Mouse (Mus musculus): ENCODE measurements around the gene Tas2r106. TPM values are rescaled to one million over a fixed set of nuclear protein-coding genes. Genes with fewer than 3 reads are reported as not detected.

The Tas2r106 gene
- not detected for polyA plus RNA-seq (2014; fragmentation: Illumina TruSeq; extraction: RNeasy Lipid Tissue Mini Kit (QIAGEN cat#74804); ENCODE audit: low read depth, low replicate concordance)

DNA sequence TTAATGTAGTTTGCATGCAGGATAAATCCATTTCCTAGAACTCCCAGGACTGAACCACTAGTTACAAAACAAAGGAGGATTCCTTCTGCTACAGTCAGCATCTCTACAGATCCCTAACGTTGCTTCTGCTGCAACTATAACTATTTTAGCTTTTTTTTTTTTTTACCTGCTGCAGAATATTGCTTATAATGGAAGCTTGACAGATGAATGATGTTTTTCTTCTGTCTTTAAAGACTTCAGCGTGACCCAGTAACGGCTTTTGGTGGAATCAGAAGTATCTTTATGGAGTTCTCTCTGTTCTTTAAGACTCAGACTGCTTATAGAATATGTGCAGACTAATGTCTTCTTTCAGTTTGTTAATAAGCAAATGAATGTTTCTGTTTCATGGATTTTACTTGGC, at the start of gene Tas2r106:
Tas2r106 (minus strand) TSS at position 101 of the 400 bp plus-strand sequence.

DNA sequence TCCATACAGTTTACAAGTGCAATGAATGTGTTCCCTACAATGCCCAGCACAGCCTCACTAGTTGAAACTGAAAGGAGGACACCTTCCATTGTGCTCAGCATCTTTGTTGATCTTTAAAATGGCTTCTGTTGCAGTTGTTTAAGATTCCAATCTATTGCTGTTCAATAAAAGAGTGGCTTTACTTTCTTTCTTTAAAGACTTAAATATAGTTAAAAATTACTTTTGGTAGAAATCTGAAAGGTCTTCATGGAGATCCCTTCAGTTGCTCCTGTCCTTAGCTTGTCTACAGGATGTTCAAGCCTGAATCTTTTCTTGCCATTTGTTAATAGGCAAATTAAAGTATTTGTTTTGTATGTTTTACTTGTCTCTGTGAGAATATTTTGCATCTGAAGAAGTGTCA, 11.3 kb upstream of the Tas2r106 start, which contains the start of gene Tas2r114:
Tas2r114 (minus strand) TSS at position 101 of the 400 bp plus-strand sequence.

DNA sequence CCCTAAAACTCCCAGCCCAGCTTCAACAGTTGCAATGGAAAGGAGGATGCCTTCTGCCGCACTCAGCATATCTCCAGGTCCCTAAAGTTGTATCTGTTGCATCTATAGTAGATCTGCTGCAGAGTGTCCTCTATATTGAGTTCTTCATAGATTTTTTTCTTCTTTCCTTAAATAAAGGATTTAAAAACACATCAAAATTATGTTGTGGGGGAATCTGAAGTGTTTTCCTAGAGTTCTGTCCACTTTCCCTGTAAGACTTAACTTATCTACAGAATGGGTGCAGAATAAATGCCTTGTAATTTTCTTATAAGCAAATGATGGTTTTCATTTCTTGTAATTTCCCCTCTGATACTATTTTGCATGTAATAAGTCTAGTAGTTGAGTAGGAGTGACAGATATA, 8.7 kb upstream of the Tas2r106 start, which contains the start of gene Tas2r105:
Tas2r105 (minus strand) TSS at position 101 of the 400 bp plus-strand sequence.

DNA sequence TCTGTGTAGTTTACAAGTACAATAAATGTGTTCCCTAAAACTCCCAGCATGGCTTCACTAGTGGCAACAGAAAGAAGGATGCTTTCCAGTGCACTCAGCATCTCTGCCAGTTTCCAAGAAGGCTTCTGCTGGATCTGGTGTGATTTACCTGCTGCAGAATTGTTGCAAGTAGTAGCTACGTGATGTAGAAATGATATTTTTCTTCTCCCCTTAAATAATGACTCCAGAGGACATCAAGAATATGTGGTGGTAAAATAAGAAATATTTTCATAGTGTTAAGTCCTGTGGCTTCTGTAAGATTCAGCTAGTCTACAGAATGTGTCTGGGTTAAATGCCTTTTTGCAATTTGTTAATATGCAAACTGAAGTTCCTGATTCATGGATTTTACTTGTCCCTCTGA, 7.0 kb upstream of the Tas2r106 start, which contains the start of gene Tas2r104:
Tas2r104 (minus strand) TSS at position 101 of the 400 bp plus-strand sequence.

DNA sequence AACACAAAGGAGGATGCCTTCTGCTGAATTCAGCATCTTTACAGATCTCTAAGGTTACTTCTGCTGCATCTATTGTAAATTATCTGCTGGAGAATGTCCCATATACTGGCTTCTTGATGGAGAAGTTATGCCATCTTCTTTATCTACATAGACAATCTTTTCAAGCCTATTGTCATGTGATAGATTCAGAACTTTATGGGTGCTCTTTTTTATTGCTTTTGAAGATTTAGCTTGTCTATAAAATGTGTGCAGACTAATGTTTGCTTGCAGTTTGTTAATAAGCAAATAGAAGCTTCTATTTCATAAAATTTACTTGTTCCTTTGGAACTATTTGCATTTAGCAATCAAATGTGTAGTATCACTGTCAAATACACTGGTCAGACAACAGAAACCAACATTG, 18.6 kb downstream of the Tas2r106 start, which contains the start of gene Tas2r107:
Tas2r107 (minus strand) TSS at position 101 of the 400 bp plus-strand sequence.

DNA sequence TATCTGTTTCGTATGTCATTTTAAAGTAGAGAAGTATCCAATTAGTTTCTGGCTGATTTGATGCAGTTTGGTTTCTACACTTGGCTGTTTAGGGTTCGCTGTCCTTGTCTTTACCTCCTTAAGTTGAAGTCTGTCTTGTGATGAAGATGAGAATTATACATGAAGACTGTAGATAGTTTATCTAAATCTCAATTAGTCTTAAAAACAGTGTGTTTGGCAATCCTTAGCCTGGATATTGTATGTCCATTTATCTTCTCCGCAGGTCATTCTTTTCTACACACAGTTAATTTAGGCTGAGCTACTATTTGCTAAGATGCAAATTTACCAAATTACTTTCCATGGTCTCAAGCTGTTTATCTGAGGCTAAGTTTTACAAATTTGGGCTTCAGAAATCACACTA, 47.9 kb downstream of the Tas2r106 start, which contains the start of gene Tas2r130:
Tas2r130 (minus strand) TSS at position 101 of the 400 bp plus-strand sequence.

Other genes with a start within 250 kb of the Tas2r106 start
- not detected for gene 5430401F13Rik, start 192.5 kb downstream of the Tas2r106 start, polyA plus RNA-seq (2014; fragmentation: Illumina TruSeq; extraction: RNeasy Lipid Tissue Mini Kit (QIAGEN cat#74804); ENCODE audit: low read depth, low replicate concordance)
- gene Gm6619, start 192.5 kb downstream of the Tas2r106 start, polyA plus RNA-seq (2014; fragmentation: Illumina TruSeq; extraction: RNeasy Lipid Tissue Mini Kit (QIAGEN cat#74804); ENCODE audit: low read depth, low replicate concordance), result not detected
- not detected for gene Tas2r130, start 48.0 kb downstream of the Tas2r106 start, polyA plus RNA-seq (2014; fragmentation: Illumina TruSeq; extraction: RNeasy Lipid Tissue Mini Kit (QIAGEN cat#74804); ENCODE audit: low read depth, low replicate concordance)
- gene Tas2r107, start 18.7 kb downstream of the Tas2r106 start, polyA plus RNA-seq (2014; fragmentation: Illumina TruSeq; extraction: RNeasy Lipid Tissue Mini Kit (QIAGEN cat#74804); ENCODE audit: low read depth, low replicate concordance), result not detected
- not detected for gene Tas2r104, start 6.9 kb upstream of the Tas2r106 start, polyA plus RNA-seq (2014; fragmentation: Illumina TruSeq; extraction: RNeasy Lipid Tissue Mini Kit (QIAGEN cat#74804); ENCODE audit: low read depth, low replicate concordance)
- gene Tas2r105, start 8.6 kb upstream of the Tas2r106 start, polyA plus RNA-seq (2014; fragmentation: Illumina TruSeq; extraction: RNeasy Lipid Tissue Mini Kit (QIAGEN cat#74804); ENCODE audit: low read depth, low replicate concordance), result not detected
- not detected for gene Tas2r114, start 11.2 kb upstream of the Tas2r106 start, polyA plus RNA-seq (2014; fragmentation: Illumina TruSeq; extraction: RNeasy Lipid Tissue Mini Kit (QIAGEN cat#74804); ENCODE audit: low read depth, low replicate concordance)